Mouse (Mus musculus) cerebellum, adult 11 months (tissue): ENCODE measurements around the gene Fa2h.
"Not testable (repeated sequence)": the region's sequence is repeated elsewhere in the genome, so short reads cannot be mapped to it uniquely, and the experiment has no call there.

Experiments
- DNase-seq: peaks from one replicate; pipeline ENCODE4 v3.0.0; 2022

Fa2h gene

GRCm38 (mm10) chr8:111357433-111357832 lies 36.2 kb downstream of the Fa2h start:
- DNase-seq, result peak; percentile 52

GRCm38 (mm10) chr8:111353497-111353896 lies 40.1 kb downstream of the Fa2h start:
- no peak for DNase-seq

- no peak for DNase-seq
These were observed 41.3 kb downstream of the Fa2h start for GRCm38 (mm10) chr8:111352289-111352688.

GRCm38 (mm10) chr8:111350577-111350976 lies 43.0 kb downstream of the Fa2h start:
- DNase-seq, result no peak

GRCm38 (mm10) chr8:111343225-111343624 lies 50.4 kb downstream of the Fa2h start:
- peak; percentile 67 for DNase-seq

- DNase-seq, result no peak
These were observed 53.4 kb downstream of the Fa2h start for GRCm38 (mm10) chr8:111340186-111340585.

GRCm38 (mm10) chr8:111338370-111339208 lies 55.0 kb downstream of the Fa2h start:
- no peak for DNase-seq

GRCm38 (mm10) chr8:111337890-111338347 lies 55.7 kb downstream of the Fa2h start, which contains the start of gene Mlkl:
Mlkl (minus strand) TSS chr8:111338177.
- DNase-seq, result no peak

- no peak for DNase-seq
These were observed 56.2 kb downstream of the Fa2h start for GRCm38 (mm10) chr8:111337311-111337889.

GRCm38 (mm10) chr8:111336692-111337091 lies 56.9 kb downstream of the Fa2h start:
- no peak for DNase-seq

- DNase-seq, result no peak
These were observed 68.3 kb downstream of the Fa2h start for GRCm38 (mm10) chr8:111325222-111325790.

- DNase-seq, result no peak
These were observed 78.9 kb downstream of the Fa2h start for GRCm38 (mm10) chr8:111314729-111315128.

GRCm38 (mm10) chr8:111313961-111314360 lies 79.7 kb downstream of the Fa2h start:
- DNase-seq, result not testable (repeated sequence)

- no peak for DNase-seq
These were observed 80.9 kb downstream of the Fa2h start for GRCm38 (mm10) chr8:111312758-111313162.

- not testable (repeated sequence) for DNase-seq
These were observed 83.6 kb downstream of the Fa2h start for GRCm38 (mm10) chr8:111310006-111310405.

- DNase-seq, result no peak
These were observed 88.4 kb downstream of the Fa2h start for GRCm38 (mm10) chr8:111305031-111305730.

GRCm38 (mm10) chr8:111304359-111304758 lies 89.3 kb downstream of the Fa2h start:
- no peak for DNase-seq

- not testable (repeated sequence) for DNase-seq
These were observed 90.4 kb downstream of the Fa2h start for GRCm38 (mm10) chr8:111303076-111303803.

GRCm38 (mm10) chr8:111300597-111301546 lies 92.8 kb downstream of the Fa2h start:
- peak; percentile 10 for DNase-seq

GRCm38 (mm10) chr8:111299821-111300568 lies 93.6 kb downstream of the Fa2h start, which contains the start of gene Rfwd3:
Rfwd3 (minus strand) TSS chr8:111300222.
- DNase-seq, result peak; percentile 94
